Mouse (Mus musculus) intestine, embryonic 15.5 days (tissue): ENCODE results near the gene Capn1. TPM values are rescaled to one million over a fixed set of nuclear protein-coding genes. Genes with fewer than 3 reads are reported as not detected.
A peak's percentile ranks its signal among the peaks of the same experiment; 100 is the strongest.

Experiments
- ATAC-seq: fragments of 200-750 bp; cut with Nextera tagmentation; 2 replicates; pipeline ENCODE4 v1.8.0; 2017; ENCODE audit warnings: moderate TSS enrichment, moderate library complexity
- H3K27ac ChIP-seq: fragments of 300-500 bp; sonication (generic); 2 replicates; pipeline ENCODE4 v1.5.1; 2015; ENCODE audit warnings: mild to moderate bottlenecking, inconsistent platforms
- H3K27me3 ChIP-seq: fragments of 300-500 bp; sonication (generic); replicated peaks from 2 replicates; pipeline ENCODE4 v1.6.1; 2015; ENCODE audit warnings: inconsistent platforms
- H3K36me3 ChIP-seq: fragments of 300-500 bp; sonication (generic); 2 replicates; pipeline ENCODE4 v1.6.1; 2015; ENCODE audit warnings: inconsistent platforms
- H3K4me1 ChIP-seq: fragments of 300-500 bp; sonication (generic); replicated peaks from 2 replicates; pipeline ENCODE4 v1.6.1; 2015; ENCODE audit warnings: inconsistent platforms
- H3K4me2 ChIP-seq: fragments of 300-500 bp; sonication (generic); replicated peaks from 2 replicates; pipeline ENCODE4 v1.6.1; 2015; ENCODE audit warnings: mild to moderate bottlenecking, inconsistent platforms
- H3K4me3 ChIP-seq: fragments of 300-500 bp; sonication (generic); replicated peaks from 2 replicates; pipeline ENCODE4 v1.5.1; 2015; ENCODE audit warnings: inconsistent platforms
- H3K9ac ChIP-seq: fragments of 300-500 bp; sonication (generic); 2 replicates; pipeline ENCODE4 v1.6.1; 2015; ENCODE audit warnings: inconsistent platforms
- H3K9me3 ChIP-seq: fragments of 300-500 bp; sonication (generic); 2 replicates; pipeline ENCODE4 v1.6.1; 2016; ENCODE audit warnings: inconsistent platforms
- WGBS: fragments of 180-500 bp; shearing (Covaris S2); methylation state at CpG from one replicate; pipeline ENCODE4 v1.1.7; 2015; 5-methylcytosine and 5-hydroxymethylcytosine counted together
- polyA plus RNA-seq: library from polyadenylated mRNA; unstranded; fragments of >200 nt; fragmentation: Nextera tagmentation; extraction: Ambion mirVana; gene quantifications from 2 replicates; pipeline ENCODE4 v1.2.1, GENCODE M21; 2015

The Capn1 gene
- polyA plus RNA-seq, 1 experiment from 2014 or later, result 10.4 TPM

DNA sequence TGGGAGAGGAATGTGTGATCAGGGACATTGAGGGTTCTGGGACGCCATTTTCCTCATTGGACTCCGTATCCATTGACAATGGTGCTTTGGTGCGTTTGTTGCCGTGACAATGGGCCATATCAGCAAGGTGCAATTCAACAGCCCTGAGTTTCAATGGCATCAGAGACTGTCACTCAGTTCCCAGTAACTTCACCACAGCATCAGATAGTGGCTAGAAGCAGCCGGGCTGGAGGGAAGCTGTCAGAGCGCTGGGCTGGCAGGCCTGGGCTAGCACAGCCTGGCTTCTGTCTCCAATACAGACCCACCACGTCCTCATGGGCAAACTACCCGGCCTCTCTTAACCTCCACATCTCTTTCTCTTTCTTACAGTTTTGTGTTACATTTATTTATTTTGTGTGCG is 35.2 kb downstream of the Capn1 start:
- Histone ChIP-seq H3K27ac (no peak overlapping the region), H3K4me1 (no peaks in the 10 kb centered on the region), H3K9me3 (no peaks in the 10 kb centered on the region), H3K36me3 (no peaks in the 10 kb centered on the region), H3K27me3 (no peaks in the 10 kb centered on the region), H3K9ac (no peak overlapping the region), H3K4me2 (no peak overlapping the region), H3K4me3 (no peak overlapping the region)
- ATAC-seq, result no peak
- WGBS, result 81% methylated on average over 9 of the region's 9 CpGs

DNA sequence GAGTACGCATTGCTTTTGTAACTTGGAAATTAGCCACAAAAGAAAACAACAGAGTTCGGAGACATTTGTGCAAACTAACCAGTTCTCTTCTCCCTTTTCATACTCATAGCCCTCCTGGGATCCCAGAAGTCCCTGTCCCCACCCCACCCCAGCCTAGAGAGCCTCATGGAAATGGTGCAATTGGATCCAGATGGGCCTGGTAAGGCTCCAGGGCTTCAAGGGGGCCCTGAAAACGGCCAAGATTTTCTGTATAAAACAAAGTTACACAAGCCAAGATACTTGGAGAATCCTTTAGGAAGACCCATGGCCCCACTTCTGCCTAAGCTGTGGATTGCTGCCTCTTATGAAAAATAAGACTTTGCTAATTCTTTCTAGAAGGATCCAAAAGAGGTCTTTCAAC is 38.0 kb downstream of the Capn1 start:
- Histone ChIP-seq H3K9me3 (no peaks in the 10 kb centered on the region), H3K27ac (no peak overlapping the region), H3K4me2 (no peak overlapping the region), H3K4me1 (no peaks in the 10 kb centered on the region), H3K4me3 (no peak overlapping the region), H3K36me3 (no peaks in the 10 kb centered on the region), H3K9ac (no peak overlapping the region), H3K27me3 (no peaks in the 10 kb centered on the region)
- WGBS, result 81% methylated on average over 3 of the region's 3 CpGs
- ATAC-seq, result no peak

DNA sequence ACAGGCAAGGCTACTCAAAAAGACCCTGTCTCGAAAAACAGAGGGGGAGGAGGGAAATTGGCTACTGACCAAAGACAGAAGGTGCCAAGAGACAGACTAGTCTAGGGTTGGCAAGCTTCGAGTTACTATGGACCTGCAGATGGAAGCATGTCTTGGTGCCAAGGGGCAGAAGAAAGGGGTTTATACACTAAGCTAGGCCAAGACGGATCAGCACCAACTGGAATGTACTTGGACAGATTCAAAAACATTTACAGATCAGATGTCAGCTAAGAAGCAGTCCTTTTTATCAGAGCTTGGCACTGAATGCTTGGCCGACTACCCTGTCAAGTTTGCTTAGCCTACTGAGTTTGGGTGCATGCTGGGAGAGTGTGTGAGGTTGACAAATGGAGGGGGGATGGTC is 40.0 kb downstream of the Capn1 start:
- H3K4me3 ChIP-seq, result no peak overlapping the region
- WGBS, result 80% methylated on average over 4 of the region's 4 CpGs

DNA sequence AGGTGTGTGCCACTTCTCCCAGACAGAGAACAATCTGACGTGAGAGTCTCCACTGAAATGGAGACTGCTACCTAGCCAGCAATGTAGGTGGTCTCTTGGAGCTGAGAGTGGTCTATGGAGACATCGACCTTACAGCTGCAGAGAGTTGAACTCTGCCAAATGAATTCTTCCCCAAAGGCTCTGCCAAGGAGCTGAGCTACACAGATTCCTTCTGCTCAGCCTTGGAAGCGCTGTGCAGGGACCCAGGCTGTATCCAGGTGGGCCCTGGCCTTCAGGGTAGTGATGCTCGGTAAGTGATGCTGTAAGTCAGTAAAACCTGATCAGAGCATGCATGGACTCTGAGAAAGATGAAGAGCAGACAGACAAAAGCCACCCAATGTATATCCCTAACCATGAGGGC is 40.6 kb downstream of the Capn1 start:
- H3K4me3 ChIP-seq, result no peak overlapping the region
- H3K4me2 ChIP-seq, result no peak overlapping the region
- no peaks in the 10 kb centered on the region for H3K9me3 ChIP-seq
- WGBS, result 79% methylated on average over 4 of the region's 4 CpGs
- H3K27me3 ChIP-seq, result no peaks in the 10 kb centered on the region
- no peak overlapping the region for H3K27ac ChIP-seq
- no peak for ATAC-seq
- H3K4me1 ChIP-seq, result no peaks in the 10 kb centered on the region
- H3K36me3 ChIP-seq, result no peaks in the 10 kb centered on the region
- no peak overlapping the region for H3K9ac ChIP-seq

More for the DNA sequence above, 40.0 kb downstream of the Capn1 start:
- H3K9ac ChIP-seq, result no peak overlapping the region
- no peak overlapping the region for H3K4me2 ChIP-seq
- no peaks in the 10 kb centered on the region for H3K4me1 ChIP-seq
- H3K9me3 ChIP-seq, result no peaks in the 10 kb centered on the region
- H3K27me3 ChIP-seq, result no peaks in the 10 kb centered on the region
- no peak for ATAC-seq
- no peak overlapping the region for H3K27ac ChIP-seq
- H3K36me3 ChIP-seq, result no peaks in the 10 kb centered on the region

DNA sequence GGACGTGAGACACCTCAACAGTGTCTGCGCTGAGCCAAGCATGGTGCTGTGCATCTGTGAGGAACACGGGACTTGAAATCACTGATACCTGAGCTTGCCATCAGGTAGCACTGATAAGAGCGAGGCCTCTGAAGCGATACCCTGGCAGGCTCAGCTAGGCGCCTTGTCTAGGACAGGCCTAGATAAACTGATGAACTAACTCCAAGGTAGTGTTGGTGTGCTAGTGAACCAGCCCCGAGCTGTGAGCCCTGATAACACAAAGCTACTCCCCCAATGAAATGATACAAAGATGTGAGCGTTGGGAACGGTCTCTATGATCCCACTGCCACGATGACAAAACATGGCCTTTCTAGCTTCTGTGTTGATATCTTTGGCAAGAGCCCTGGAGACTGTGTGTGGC is 48.0 kb downstream of the Capn1 start:
- Histone ChIP-seq H3K36me3 (no peaks in the 10 kb centered on the region), H3K4me2 (no peak overlapping the region), H3K27ac (no peak overlapping the region), H3K9ac (no peak overlapping the region), H3K4me3 (no peak overlapping the region), H3K9me3 (no peaks in the 10 kb centered on the region), H3K4me1 (peaks cover 14% of the 10 kb centered on the region), H3K27me3 (no peaks in the 10 kb centered on the region)
- 82% methylated on average over 10 of the region's 10 CpGs for WGBS
- peak; percentile 31; the same call in 1 of the 2 replicates for ATAC-seq

DNA sequence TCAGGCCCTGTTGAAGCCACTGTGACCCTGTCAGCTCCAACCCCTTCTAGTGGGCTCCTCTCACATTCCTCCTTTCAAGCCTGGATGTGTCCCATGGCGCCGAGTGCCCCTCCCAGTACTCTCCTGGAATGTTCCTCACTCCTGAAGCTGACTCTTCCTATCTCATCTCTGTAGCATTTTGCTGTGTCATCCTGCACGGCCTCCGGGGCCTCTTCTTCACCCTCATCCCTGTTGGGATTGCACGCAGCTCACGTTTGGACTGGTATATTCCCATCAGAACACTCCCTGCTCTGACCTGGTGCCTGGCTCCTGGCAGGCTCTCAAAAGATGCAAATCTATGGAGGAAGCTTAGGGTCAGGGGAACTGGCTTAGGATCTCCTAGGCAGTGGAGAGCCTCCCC is 48.9 kb downstream of the Capn1 start:
- Histone ChIP-seq H3K36me3 (no peaks in the 10 kb centered on the region), H3K4me3 (no peak overlapping the region), H3K27me3 (no peaks in the 10 kb centered on the region), H3K4me1 (peaks cover 16% of the 10 kb centered on the region), H3K9ac (no peak overlapping the region), H3K27ac (no peak overlapping the region), H3K9me3 (no peaks in the 10 kb centered on the region), H3K4me2 (no peak overlapping the region)
- 72% methylated on average over 6 of the region's 6 CpGs for WGBS
- no peak for ATAC-seq

DNA sequence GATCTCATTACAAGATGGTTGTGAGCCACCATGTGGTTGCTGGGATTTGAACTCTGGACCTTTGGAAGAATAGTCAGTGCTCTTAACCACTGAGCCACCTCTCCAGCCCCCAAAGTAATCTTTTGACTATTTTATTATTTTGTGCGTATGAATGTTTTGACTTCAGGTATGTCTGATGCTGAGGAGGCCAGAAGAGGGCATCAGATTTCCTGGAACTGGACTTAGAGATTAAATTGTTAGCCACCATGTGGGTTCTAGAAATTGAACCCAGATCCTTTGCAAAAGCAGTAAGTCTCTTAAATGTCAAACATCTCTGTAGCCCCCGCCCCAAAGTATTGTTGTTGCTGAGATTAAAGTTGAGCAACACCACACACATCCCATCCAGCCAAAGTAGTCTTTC is 49.8 kb downstream of the Capn1 start:
- H3K9ac ChIP-seq, result no peak overlapping the region
- H3K27ac ChIP-seq, result no peak overlapping the region
- no peak for ATAC-seq
- peaks cover 21% of the 10 kb centered on the region for H3K4me1 ChIP-seq
- H3K4me2 ChIP-seq, result no peak overlapping the region
- H3K36me3 ChIP-seq, result no peaks in the 10 kb centered on the region
- H3K27me3 ChIP-seq, result no peaks in the 10 kb centered on the region
- H3K4me3 ChIP-seq, result no peak overlapping the region
- H3K9me3 ChIP-seq, result no peaks in the 10 kb centered on the region
- WGBS, result 92% methylated on average over 2 of the region's 2 CpGs

DNA sequence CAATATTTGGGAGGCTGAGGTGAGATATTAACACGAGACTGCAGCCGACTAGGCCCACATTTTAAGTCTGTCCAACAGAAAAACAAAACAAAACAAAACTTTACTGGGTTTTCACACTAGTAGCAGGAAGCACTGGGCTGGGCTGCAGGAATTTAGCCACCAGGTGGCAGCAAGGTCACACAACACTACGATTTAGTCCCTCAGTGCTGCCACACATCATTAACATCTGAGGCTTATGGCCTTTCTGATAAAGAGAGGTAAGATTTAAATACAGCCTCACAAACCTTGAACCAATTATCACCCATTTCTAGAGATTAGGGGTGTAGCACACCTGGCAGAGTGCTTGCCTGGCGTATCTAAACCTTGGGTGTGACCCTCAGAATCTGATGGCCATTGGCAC is 50.4 kb downstream of the Capn1 start:
- H3K9ac ChIP-seq, result no peak overlapping the region
- ATAC-seq, result peak; percentile 40

DNA sequence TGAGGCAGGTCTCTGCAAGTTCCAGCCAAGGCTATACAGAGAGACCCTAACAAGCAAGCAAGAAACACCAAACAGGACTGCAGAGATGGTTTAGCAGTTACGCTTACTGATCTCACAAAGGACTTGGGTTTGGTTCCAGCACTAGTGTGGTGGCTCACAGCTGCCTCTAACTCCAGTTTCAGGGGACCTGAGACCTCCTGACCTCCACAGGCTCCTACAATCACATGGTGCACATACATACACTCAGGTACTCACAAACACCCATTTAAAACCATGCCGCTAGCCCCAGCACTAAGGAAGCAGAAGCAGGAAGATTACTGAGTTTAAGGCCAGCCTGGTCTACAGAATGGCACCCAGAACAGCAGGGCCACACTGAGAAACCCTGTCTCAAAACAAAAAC is 50.9 kb downstream of the Capn1 start:
- Histone ChIP-seq H3K4me1 (peaks cover 23% of the 10 kb centered on the region), H3K36me3 (no peaks in the 10 kb centered on the region; the same call in 1 of the 2 replicates), H3K4me2 (peak overlapping the region; percentile 68), H3K4me3 (0 out of 2 replicates have a peak overlapping the region, but pooled peaks have one; percentile 54), H3K9ac (peak overlapping the region; percentile 57), H3K27me3 (no peaks in the 10 kb centered on the region), H3K27ac (peak overlapping the region; percentile 68; the same call in 1 of the 2 replicates), H3K9me3 (no peaks in the 10 kb centered on the region)
- 89% methylated on average over 2 of the region's 2 CpGs for WGBS
- ATAC-seq, result no peak

More for the DNA sequence above, 50.4 kb downstream of the Capn1 start:
- Histone ChIP-seq H3K4me2 (peak overlapping the region; percentile 68; the same call in 1 of the 2 replicates), H3K27me3 (no peaks in the 10 kb centered on the region), H3K4me1 (peaks cover 23% of the 10 kb centered on the region), H3K36me3 (no peaks in the 10 kb centered on the region; the same call in 1 of the 2 replicates), H3K4me3 (no peak overlapping the region), H3K9me3 (no peaks in the 10 kb centered on the region), H3K27ac (no peak overlapping the region)
- WGBS, result 6% methylated on average over 4 of the region's 4 CpGs

DNA sequence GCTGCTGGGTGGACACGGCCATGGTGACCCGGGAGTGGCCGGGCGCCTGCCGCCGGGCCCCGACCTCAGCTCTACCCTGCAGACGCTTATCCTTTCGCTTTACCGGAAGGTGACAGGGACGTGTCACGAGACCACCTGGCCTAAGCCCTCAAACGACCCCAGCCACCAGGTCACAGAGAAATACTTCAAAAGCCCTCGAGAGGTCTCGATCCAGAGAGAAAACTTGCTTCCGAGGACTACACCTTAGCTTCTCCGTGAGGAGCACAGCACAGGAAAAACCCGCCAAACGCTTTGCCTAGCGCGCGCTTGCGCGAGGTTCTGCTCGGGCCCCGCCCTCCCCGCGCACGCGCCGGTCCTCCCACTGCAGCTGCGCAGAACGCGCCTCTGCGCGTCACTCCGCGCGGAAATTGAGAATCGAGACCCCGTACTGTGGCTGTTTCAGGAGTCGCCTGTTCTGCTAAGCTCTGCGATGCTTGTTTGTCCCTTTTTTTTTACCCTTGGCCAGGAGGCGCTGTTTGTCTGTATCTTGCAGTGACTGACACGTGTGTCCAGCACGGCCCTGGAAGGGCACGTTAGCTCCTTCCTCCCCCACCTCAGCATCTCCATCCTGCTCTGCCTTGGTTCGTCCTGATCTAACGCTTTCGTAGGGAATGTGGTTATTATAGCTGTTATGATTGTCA is 51.7 kb downstream of the Capn1 start, which contains the start of gene Pola2:
Gene Pola2, minus strand, starts transcription at position 320 of the 680 bp plus-strand sequence.
- H3K4me3 ChIP-seq, result peak within 1 kb of the TSS; percentile 54
- H3K4me2 ChIP-seq, result peak within 1 kb of the TSS; percentile 68
- H3K27me3 ChIP-seq, result no peaks in the 10 kb centered on the region
- H3K36me3 ChIP-seq, result peaks cover 2% of the 10 kb centered on the region
- H3K9me3 ChIP-seq, result no peaks in the 10 kb centered on the region
- peak within 1 kb of the TSS; percentile 68 for H3K27ac ChIP-seq
- H3K4me1 ChIP-seq, result peaks cover 23% of the 10 kb centered on the region
- H3K9ac ChIP-seq, result peak within 1 kb of the TSS; percentile 57
- under 1% methylated on average over 50 of the region's 50 CpGs for WGBS
- ATAC-seq, result peak; percentile 91

DNA sequence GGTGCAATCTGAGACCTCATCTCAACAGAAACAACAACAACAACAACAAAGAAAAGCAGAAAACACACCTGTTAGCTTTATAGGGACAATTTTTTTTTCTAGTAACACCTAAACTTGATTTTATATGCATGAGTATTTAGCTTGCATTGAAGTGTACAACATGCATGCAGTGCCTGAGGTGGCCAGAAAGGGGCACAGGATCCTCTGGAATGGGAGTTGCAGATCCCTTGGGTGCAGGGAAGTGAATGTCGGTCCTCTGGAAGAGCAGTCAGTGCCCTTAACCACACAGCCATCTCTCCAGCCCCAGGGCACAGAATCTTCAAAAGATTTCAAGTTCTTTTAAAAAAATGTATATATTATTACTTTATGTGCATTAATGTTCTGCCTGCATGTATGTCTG is 53.0 kb downstream of the Capn1 start:
- Histone ChIP-seq H3K27ac (no peak overlapping the region), H3K9ac (no peak overlapping the region), H3K4me1 (peaks cover 23% of the 10 kb centered on the region), H3K36me3 (peaks cover 2% of the 10 kb centered on the region), H3K4me2 (peak overlapping the region; percentile 68), H3K4me3 (peak overlapping the region; percentile 54; the same call in 1 of the 2 replicates), H3K27me3 (no peaks in the 10 kb centered on the region), H3K9me3 (no peaks in the 10 kb centered on the region)
- WGBS, result 33% methylated on average over 1 of the region's 1 CpGs
- ATAC-seq, result no peak

DNA sequence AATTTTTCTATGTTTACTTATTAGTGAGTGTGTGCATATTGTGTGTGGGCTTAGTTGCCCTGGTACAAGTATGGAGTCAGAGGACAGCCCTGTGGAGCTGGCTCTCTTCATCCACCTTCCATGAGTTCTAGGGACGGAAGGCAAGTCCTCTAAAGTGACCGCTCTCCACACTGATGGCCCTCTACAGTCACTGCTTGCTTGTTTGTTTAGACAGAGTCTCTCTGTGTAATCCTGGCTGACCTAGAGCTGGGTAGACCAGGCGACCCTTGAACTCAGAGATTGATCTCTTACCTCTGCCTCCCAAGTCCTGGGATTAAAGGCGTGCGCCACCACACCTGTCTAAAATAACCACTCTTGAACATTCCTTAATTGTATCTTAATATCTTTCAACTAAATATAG is 58.3 kb downstream of the Capn1 start:
- Histone ChIP-seq H3K27ac (no peak overlapping the region), H3K36me3 (peaks cover 9% of the 10 kb centered on the region), H3K4me2 (no peak overlapping the region), H3K9ac (no peak overlapping the region), H3K4me1 (peaks cover 30% of the 10 kb centered on the region), H3K9me3 (no peaks in the 10 kb centered on the region), H3K27me3 (no peaks in the 10 kb centered on the region), H3K4me3 (no peak overlapping the region)
- WGBS, result 81% methylated on average over 5 of the region's 5 CpGs
- ATAC-seq, result no peak

DNA sequence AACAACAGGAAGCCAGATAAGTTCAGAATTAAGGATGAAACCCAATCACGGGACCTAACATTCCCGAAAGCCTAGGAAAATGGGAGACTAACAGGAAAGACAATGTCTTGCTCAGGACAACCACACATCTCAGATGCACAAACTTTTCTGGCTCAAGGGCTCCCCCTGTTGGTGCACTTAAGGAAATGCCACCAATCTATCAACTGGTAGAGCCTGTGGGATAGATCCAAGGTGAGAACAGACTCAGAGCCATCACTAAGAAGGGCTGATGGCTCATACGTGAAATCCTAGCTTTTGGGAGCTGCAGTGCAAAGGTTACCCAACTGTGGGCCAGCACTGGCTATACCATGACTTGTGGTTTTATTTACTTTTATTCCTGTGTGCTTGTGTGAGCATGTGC is 59.0 kb downstream of the Capn1 start:
- 19% methylated on average over 3 of the region's 3 CpGs for WGBS
- H3K4me3 ChIP-seq, result no peak overlapping the region
- 0 out of 2 replicates have a peak overlapping the region, but pooled peaks have one; percentile 73 for H3K27ac ChIP-seq
- H3K9ac ChIP-seq, result no peak overlapping the region
- no peak overlapping the region for H3K4me2 ChIP-seq
- no peaks in the 10 kb centered on the region for H3K9me3 ChIP-seq
- H3K36me3 ChIP-seq, result peaks cover 9% of the 10 kb centered on the region
- ATAC-seq, result peak; percentile 56
- H3K4me1 ChIP-seq, result peaks cover 33% of the 10 kb centered on the region
- no peaks in the 10 kb centered on the region for H3K27me3 ChIP-seq
